Mouse (Mus musculus) kidney, adult 2 months (tissue): ENCODE results near the gene Fam155a.

Source experiments
- CTCF ChIP-seq: fragments of 200-500 bp; conservative IDR thresholded peaks from 2 replicates; pipeline ENCODE4 v1.5.1; 2011; ENCODE audit warnings: low read depth, mild to moderate bottlenecking, control low read depth, low read length, moderate library complexity, mixed read lengths; ENCODE audit not compliant: insufficient read depth, insufficient read length
- POLR2A ChIP-seq: fragments of 200-500 bp; IDR thresholded peaks from one replicate; pipeline ENCODE4 v1.6.1; 2011; ENCODE audit warnings: low read depth, low read length, control low read depth

- no peak for TF ChIP-seq CTCF
- no peak for TF ChIP-seq POLR2A
Observed at GRCm38 (mm10) chr8:9455138-9455537, 315.8 kb downstream of the Fam155a start.
